Mouse (Mus musculus) heart, postnatal 14 days (tissue): ENCODE results near the gene Krtap1-4. TPM values are rescaled to one million over a fixed set of nuclear protein-coding genes. Genes with fewer than 3 reads are reported as not detected.

Experiments
- DNase-seq, 2 experiments: peaks; one replicate each; pipeline ENCODE4 v3.0.0; 2021 to 2022
- intact Hi-C: fragments of 180-260 bp; cut with DNase I; formaldehyde crosslinking; loops from one replicate; pipeline ENCODE4 v1.15.1; 2025
- total RNA-seq, 2 experiments: library from RNA; stranded (reverse); gene quantifications; 2 replicates each; pipeline ENCODE4 v1.2.3; 2021

Krtap1-4 gene
- total RNA-seq, 2 experiments from 2014 or later: not detected

GRCm38 (mm10) chr11:99556195-99556594 is 27.3 kb downstream of the Krtap1-4 start:
- intact Hi-C loops: no loop called here
- DNase-seq: no peak

GRCm38 (mm10) chr11:99550765-99551164 is 32.7 kb downstream of the Krtap1-4 start, which contains the start of gene Krtap3-3:
Gene Krtap3-3, minus strand, starts transcription at chr11:99550865.
- DNase-seq: no peak
- intact Hi-C loops: no loop called here

GRCm38 (mm10) chr11:99547892-99548291 is 35.6 kb downstream of the Krtap1-4 start:
- no peak for DNase-seq
- intact Hi-C loops: no loop called here

- intact Hi-C loops: no loop called here
- peak; percentile 6 to 16 for DNase-seq
These were observed 43.7 kb downstream of the Krtap1-4 start for GRCm38 (mm10) chr11:99539721-99540120.

Other genes starting within 250 kb of the Krtap1-4 start
- gene Krt26, start 245.7 kb downstream of the Krtap1-4 start, total RNA-seq: not detected
- not detected for gene Krt27, start 232.6 kb downstream of the Krtap1-4 start, total RNA-seq
- gene Krt28, start 208.8 kb downstream of the Krtap1-4 start, total RNA-seq: not detected
- gene Krt10, start 194.3 kb downstream of the Krtap1-4 start, total RNA-seq: 1 to 10 TPM; 4.6 to 8.9 TPM
- gene Krt12, start 161.4 kb downstream of the Krtap1-4 start, total RNA-seq: not detected
- under 1 TPM; 0.14 to 0.22 TPM for gene Krt20, start 145.5 kb downstream of the Krtap1-4 start, total RNA-seq
- not detected for gene Krt23, start 90.5 kb downstream of the Krtap1-4 start, total RNA-seq
- not detected for gene Krt39, start 62.3 kb downstream of the Krtap1-4 start, total RNA-seq
- not detected for gene Krt40, start 40.5 kb downstream of the Krtap1-4 start, total RNA-seq
- not detected for gene Krtap3-3, start 32.8 kb downstream of the Krtap1-4 start, total RNA-seq
- not detected for gene Krtap3-2, start 26.8 kb downstream of the Krtap1-4 start, total RNA-seq
- gene Gm11939, start 24.2 kb downstream of the Krtap1-4 start, total RNA-seq: not detected
- not detected for gene Krtap3-1, start 17.0 kb downstream of the Krtap1-4 start, total RNA-seq
- gene Krtap1-5, start 2.6 kb downstream of the Krtap1-4 start, total RNA-seq: not detected
- gene Krtap1-3, start 7.7 kb upstream of the Krtap1-4 start, total RNA-seq: not detected
- not detected for gene Krtap9-3, start 14.5 kb upstream of the Krtap1-4 start, total RNA-seq
- gene Gm11938, start 19.7 kb upstream of the Krtap1-4 start, total RNA-seq: not detected
- not detected for gene Gm11937, start 26.5 kb upstream of the Krtap1-4 start, total RNA-seq
- not detected for gene Krtap2-4, start 31.2 kb upstream of the Krtap1-4 start, total RNA-seq
- not detected for gene Gm11562, start 36.8 kb upstream of the Krtap1-4 start, total RNA-seq
- not detected for gene Krtap4-1, start 44.6 kb upstream of the Krtap1-4 start, total RNA-seq
- gene Krtap4-2, start 51.4 kb upstream of the Krtap1-4 start, total RNA-seq: not detected
- gene Krtap4-7, start 60.4 kb upstream of the Krtap1-4 start, total RNA-seq: not detected
- not detected for gene Gm11555, start 66.6 kb upstream of the Krtap1-4 start, total RNA-seq
- gene Gm11563, start 75.3 kb upstream of the Krtap1-4 start, total RNA-seq: not detected
- not detected for gene Krtap4-6, start 82.3 kb upstream of the Krtap1-4 start, total RNA-seq
- gene Gm14190, start 107.1 kb upstream of the Krtap1-4 start, total RNA-seq: not detected
- not detected for gene Gm14180, start 150.6 kb upstream of the Krtap1-4 start, total RNA-seq
- gene Gm11595, start 189.3 kb upstream of the Krtap1-4 start, total RNA-seq: not detected
- not detected for gene Krtap4-8, start 197.1 kb upstream of the Krtap1-4 start, total RNA-seq
- gene Krtap4-9, start 201.5 kb upstream of the Krtap1-4 start, total RNA-seq: not detected
- not detected for gene Gm11596, start 209.8 kb upstream of the Krtap1-4 start, total RNA-seq
- gene Gm11569, start 215.3 kb upstream of the Krtap1-4 start, total RNA-seq: not detected
- not detected for gene Gm11554, start 220.8 kb upstream of the Krtap1-4 start, total RNA-seq
- gene Krtap4-13, start 226.2 kb upstream of the Krtap1-4 start, total RNA-seq: not detected
- gene Gm11564, start 232.0 kb upstream of the Krtap1-4 start, total RNA-seq: not detected